Mouse (Mus musculus): ENCODE data around the gene Marveld3. TPM values are rescaled to one million over a fixed set of nuclear protein-coding genes. Genes with fewer than 3 reads are reported as not detected.

Marveld3 gene
- polyA plus RNA-seq (2012; rRNA removed) = 0.43 and 0.50 TPM in 2 replicates

DNA sequence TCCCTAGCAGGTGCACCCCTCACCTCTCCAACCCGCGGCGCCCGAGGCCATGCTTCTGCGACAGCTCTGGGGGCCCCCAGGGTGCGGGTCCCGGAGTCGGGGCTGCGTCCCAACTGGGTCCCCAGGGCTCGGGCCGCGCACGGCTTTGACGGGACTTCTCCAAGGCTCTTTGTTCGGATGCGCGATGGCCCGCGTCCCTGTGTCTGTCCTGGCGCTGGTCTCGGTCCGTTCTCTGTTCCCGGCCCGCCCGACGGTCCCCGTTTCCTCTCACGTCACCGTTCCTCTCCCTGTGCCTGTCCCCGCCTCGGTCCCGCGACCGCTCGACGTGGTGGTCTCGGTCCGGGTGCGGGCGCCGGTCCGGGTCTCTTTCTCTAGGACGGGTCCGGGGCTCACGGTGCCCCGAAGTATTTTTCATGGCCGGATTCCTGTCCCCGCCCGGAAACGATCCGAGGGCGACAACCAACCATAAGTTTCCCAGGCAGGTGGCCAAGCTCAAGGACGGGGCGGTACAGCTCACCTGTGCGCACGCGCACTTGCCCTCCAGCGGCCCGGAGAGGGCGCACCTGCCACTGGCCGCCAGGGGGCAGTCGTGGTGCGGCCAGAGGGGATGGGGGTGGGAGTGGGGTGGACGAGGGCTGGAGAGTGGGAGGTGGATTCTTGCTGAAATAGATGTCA is at the start of gene Marveld3:
TSS of gene Marveld3 (minus strand) at position 511 of the 675 bp plus-strand sequence.
- Histone ChIP-seq H3K4me1 (replicated peaks; ENCODE audit: control insufficient read depth, insufficient read depth, low read length) (no peaks in the 10 kb centered on the region), H3K27ac (ENCODE audit: control insufficient read depth, insufficient read depth, low read length) (no peak within 1 kb of the TSS), H3K36me3 (ENCODE audit: control insufficient read depth, insufficient read depth, low read length) (no peaks in the 10 kb centered on the region), H3K27me3 (ENCODE audit: control insufficient read depth, insufficient read depth, low read length) (no peaks in the 10 kb centered on the region; the same call in none of the 2 replicates), H3K4me3 (ENCODE audit: control insufficient read depth, insufficient read depth, low read length) (no peak within 1 kb of the TSS)
- DNase-seq = peak; percentile 29
- 8% methylated on average over 64 of the region's 64 CpGs for WGBS
- TF ChIP-seq CTCF (IDR thresholded peaks at IDR 0.05; ENCODE audit: borderline replicate concordance, control insufficient read depth, extremely low read depth, insufficient read depth, low read length, poor library complexity) (peak; percentile 85), POLR2A (IDR thresholded peaks at IDR 0.05; ENCODE audit: control insufficient read depth, extremely low read depth, insufficient read depth, low read length, poor library complexity) (no peak)

DNA sequence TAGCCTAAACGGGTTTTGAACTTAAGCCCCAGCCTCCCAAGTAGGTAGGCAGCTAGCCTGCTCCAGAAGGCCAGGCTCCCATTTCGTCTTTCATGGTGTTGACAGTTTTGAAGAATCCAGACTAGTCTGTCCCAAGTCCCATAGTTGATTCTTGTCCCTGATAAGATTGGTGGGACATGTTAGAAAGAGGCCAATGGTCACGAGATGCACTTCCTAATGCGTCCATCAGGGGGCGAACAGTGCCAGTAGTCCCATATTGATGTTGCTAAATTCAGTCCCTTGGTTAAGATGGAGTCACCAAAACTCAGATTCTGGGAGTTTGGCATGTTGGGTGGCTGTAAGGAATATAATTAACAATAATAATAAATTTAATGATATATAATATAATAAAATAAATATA is 48.9 kb upstream of the Marveld3 start:
- 42% methylated on average over 5 of the region's 5 CpGs for WGBS

DNA sequence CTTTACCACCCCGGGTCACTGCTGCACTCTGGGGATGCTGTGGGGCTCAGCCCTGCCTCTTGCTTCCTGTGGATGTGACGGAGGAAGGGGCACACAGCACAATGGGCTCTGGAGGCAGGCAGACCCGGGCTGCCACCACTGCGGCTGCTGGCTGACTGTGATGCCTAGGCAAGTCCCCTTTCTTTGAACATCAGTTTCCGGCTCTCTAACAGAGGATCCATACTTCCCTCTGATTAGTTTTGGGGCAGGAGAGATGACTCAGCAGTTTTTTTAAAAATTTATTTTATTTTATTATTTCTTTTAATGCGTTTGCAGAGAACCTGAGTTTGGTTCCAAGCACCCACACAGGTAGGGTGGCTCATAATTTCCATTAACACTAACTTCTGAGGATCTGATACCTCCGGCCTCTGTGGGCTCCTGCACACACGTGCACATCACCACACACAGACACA is 47.0 kb upstream of the Marveld3 start:
- TF ChIP-seq CTCF (IDR thresholded peaks at IDR 0.05; ENCODE audit: borderline replicate concordance, control insufficient read depth, extremely low read depth, insufficient read depth, low read length, poor library complexity) (no peak), POLR2A (IDR thresholded peaks at IDR 0.05; ENCODE audit: control insufficient read depth, extremely low read depth, insufficient read depth, low read length, poor library complexity) (no peak)
- Histone ChIP-seq H3K4me1 (replicated peaks; ENCODE audit: control insufficient read depth, insufficient read depth, low read length) (no peaks in the 10 kb centered on the region), H3K27me3 (ENCODE audit: control insufficient read depth, insufficient read depth, low read length) (no peaks in the 10 kb centered on the region), H3K27ac (ENCODE audit: control insufficient read depth, insufficient read depth, low read length) (no peak overlapping the region), H3K4me3 (ENCODE audit: control insufficient read depth, insufficient read depth, low read length) (no peak overlapping the region), H3K36me3 (ENCODE audit: control insufficient read depth, insufficient read depth, low read length) (no peaks in the 10 kb centered on the region)
- 28% methylated on average over 8 of the region's 8 CpGs for WGBS
- no peak for DNase-seq

More for the DNA sequence above, 48.9 kb upstream of the Marveld3 start:
- no peaks in the 10 kb centered on the region for H3K4me1 ChIP-seq (replicated peaks; ENCODE audit: control insufficient read depth, insufficient read depth, low read length)
- DNase-seq = peak; percentile 26
- no peak overlapping the region for H3K27ac ChIP-seq (ENCODE audit: control insufficient read depth, insufficient read depth, low read length)
- no peaks in the 10 kb centered on the region for H3K27me3 ChIP-seq (ENCODE audit: control insufficient read depth, insufficient read depth, low read length)
- TF ChIP-seq CTCF (IDR thresholded peaks at IDR 0.05; ENCODE audit: borderline replicate concordance, control insufficient read depth, extremely low read depth, insufficient read depth, low read length, poor library complexity) (no peak), POLR2A (IDR thresholded peaks at IDR 0.05; ENCODE audit: control insufficient read depth, extremely low read depth, insufficient read depth, low read length, poor library complexity) (no peak)
- no peak overlapping the region for H3K4me3 ChIP-seq (ENCODE audit: control insufficient read depth, insufficient read depth, low read length)
- H3K36me3 ChIP-seq (ENCODE audit: control insufficient read depth, insufficient read depth, low read length) = no peaks in the 10 kb centered on the region

DNA sequence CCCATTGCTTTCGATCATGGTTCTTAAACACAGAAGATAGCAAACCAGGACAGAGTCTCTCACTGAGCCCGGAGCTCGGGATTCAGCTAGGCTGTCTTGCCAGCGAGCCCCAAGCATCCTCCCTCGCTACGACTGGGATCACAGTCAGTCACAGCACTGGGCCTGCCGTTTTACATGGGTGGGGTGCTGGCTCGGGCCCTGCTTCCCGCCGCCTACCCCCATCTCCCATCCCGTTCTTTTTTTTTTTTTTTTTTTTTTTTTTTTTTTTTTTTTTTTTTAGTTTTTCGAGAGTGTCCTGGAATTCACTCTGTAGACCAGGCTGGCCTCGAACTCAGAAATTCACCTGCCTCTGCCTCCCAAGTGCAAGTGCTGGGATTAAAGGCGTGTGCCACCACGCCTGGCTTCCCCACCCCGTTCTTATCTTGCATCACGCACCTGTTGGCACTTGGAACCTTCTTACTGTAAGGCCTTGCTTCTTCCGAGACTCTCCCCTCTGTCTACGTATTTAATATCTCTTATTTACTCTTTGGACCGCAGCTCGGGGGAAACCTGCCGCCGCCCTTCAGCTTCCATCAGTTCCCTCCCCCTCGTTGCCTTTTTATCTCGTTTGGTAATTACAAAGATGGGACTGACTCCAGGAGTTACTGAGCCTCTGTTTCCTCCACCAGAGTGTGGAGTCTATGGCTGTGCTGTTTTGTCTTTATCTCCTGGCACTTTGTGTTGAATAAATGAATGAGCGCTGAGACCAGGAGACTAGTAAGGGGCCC is 46.4 kb upstream of the Marveld3 start:
- 77% methylated on average over 26 of the region's 26 CpGs for WGBS
- no peak for DNase-seq
- no peak overlapping the region for H3K27ac ChIP-seq (ENCODE audit: control insufficient read depth, insufficient read depth, low read length)
- H3K4me1 ChIP-seq (replicated peaks; ENCODE audit: control insufficient read depth, insufficient read depth, low read length) = no peaks in the 10 kb centered on the region
- H3K36me3 ChIP-seq (ENCODE audit: control insufficient read depth, insufficient read depth, low read length) = no peaks in the 10 kb centered on the region
- H3K4me3 ChIP-seq (ENCODE audit: control insufficient read depth, insufficient read depth, low read length) = no peak overlapping the region
- TF ChIP-seq POLR2A (IDR thresholded peaks at IDR 0.05; ENCODE audit: control insufficient read depth, extremely low read depth, insufficient read depth, low read length, poor library complexity) = no peak
- no peak for TF ChIP-seq CTCF (IDR thresholded peaks at IDR 0.05; ENCODE audit: borderline replicate concordance, control insufficient read depth, extremely low read depth, insufficient read depth, low read length, poor library complexity)
- no peaks in the 10 kb centered on the region for H3K27me3 ChIP-seq (ENCODE audit: control insufficient read depth, insufficient read depth, low read length)

DNA sequence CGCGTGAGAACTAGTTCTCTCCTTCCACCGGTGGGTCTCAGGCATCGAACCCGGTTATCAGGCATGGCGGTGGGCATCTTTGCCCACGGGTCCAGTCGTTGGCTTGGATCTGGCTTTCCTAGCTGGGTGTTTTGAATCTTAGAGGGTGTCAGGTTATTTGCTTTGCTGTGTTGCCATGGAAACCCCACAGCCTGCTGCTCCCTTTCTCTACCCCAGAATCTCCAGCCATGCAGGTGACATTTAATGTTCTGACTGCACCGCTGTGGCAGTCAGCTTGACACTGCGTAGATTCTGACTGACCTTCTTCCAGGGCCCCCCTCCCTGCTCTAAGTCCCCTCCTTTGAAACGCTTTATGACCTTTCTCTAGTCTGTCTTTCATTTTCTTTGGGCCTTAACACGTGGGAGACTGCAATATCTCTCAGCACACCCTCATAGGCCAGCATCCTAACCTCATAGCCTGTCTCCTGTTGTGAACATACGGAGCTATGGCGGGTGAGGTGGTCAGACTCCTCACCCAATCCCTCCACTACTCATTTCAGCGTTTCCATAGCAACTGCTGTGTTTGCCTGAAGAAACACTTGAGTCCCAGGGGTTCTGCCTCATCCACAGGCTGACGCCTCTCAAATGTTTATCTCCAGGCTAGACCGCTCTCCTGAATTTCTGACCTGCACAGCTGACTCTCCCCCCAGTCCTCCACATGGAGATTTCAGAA is 44.5 kb upstream of the Marveld3 start:
- H3K4me1 ChIP-seq (replicated peaks; ENCODE audit: control insufficient read depth, insufficient read depth, low read length) = no peaks in the 10 kb centered on the region
- DNase-seq = no peak
- TF ChIP-seq CTCF (IDR thresholded peaks at IDR 0.05; ENCODE audit: borderline replicate concordance, control insufficient read depth, extremely low read depth, insufficient read depth, low read length, poor library complexity) (no peak), POLR2A (IDR thresholded peaks at IDR 0.05; ENCODE audit: control insufficient read depth, extremely low read depth, insufficient read depth, low read length, poor library complexity) (no peak)
- no peaks in the 10 kb centered on the region for H3K27me3 ChIP-seq (ENCODE audit: control insufficient read depth, insufficient read depth, low read length)
- no peak overlapping the region for H3K27ac ChIP-seq (ENCODE audit: control insufficient read depth, insufficient read depth, low read length)
- H3K4me3 ChIP-seq (ENCODE audit: control insufficient read depth, insufficient read depth, low read length) = no peak overlapping the region
- 84% methylated on average over 17 of the region's 17 CpGs for WGBS
- no peaks in the 10 kb centered on the region for H3K36me3 ChIP-seq (ENCODE audit: control insufficient read depth, insufficient read depth, low read length)

DNA sequence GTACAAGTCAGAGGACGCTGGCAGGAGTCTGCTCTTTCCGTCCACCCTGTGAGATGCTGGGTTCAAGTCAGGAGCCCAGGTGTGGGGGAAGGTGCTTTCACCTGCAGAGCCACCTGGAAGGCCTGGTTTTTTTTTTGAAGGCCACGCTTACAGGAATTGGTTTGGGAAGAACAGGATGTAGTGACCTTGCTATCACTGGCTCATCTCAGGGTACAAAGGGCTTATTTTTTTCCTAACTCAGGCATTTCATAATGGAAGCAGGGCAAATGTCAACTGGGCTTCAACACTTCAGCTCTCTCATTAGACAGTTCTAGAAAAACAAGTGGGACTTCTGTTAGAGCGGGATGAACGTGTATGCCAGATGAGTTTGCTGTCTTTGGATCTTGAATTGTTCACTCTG is 42.3 kb upstream of the Marveld3 start:
- TF ChIP-seq POLR2A (IDR thresholded peaks at IDR 0.05; ENCODE audit: control insufficient read depth, extremely low read depth, insufficient read depth, low read length, poor library complexity) = no peak
- TF ChIP-seq CTCF (IDR thresholded peaks at IDR 0.05; ENCODE audit: borderline replicate concordance, control insufficient read depth, extremely low read depth, insufficient read depth, low read length, poor library complexity) = no peak
- H3K27me3 ChIP-seq (ENCODE audit: control insufficient read depth, insufficient read depth, low read length) = no peaks in the 10 kb centered on the region
- H3K4me1 ChIP-seq (replicated peaks; ENCODE audit: control insufficient read depth, insufficient read depth, low read length) = no peaks in the 10 kb centered on the region
- H3K36me3 ChIP-seq (ENCODE audit: control insufficient read depth, insufficient read depth, low read length) = no peaks in the 10 kb centered on the region
- WGBS = 89% methylated on average over 5 of the region's 5 CpGs
- DNase-seq = no peak
- no peak overlapping the region for H3K4me3 ChIP-seq (ENCODE audit: control insufficient read depth, insufficient read depth, low read length)
- H3K27ac ChIP-seq (ENCODE audit: control insufficient read depth, insufficient read depth, low read length) = no peak overlapping the region
